Mouse (Mus musculus): ENCODE measurements around the gene Med12l. TPM values are rescaled to one million over a fixed set of nuclear protein-coding genes. Genes with fewer than 3 reads are reported as not detected.
A peak's percentile ranks its signal among the peaks of the same experiment; 100 is the strongest.
"Not testable (repeated sequence)": the region's sequence is repeated elsewhere in the genome, so short reads cannot be mapped to it uniquely, and the experiment has no call there.

Gene Med12l
- total RNA-seq, 2 experiments from 2014 or later: 21.7 TPM

DNA sequence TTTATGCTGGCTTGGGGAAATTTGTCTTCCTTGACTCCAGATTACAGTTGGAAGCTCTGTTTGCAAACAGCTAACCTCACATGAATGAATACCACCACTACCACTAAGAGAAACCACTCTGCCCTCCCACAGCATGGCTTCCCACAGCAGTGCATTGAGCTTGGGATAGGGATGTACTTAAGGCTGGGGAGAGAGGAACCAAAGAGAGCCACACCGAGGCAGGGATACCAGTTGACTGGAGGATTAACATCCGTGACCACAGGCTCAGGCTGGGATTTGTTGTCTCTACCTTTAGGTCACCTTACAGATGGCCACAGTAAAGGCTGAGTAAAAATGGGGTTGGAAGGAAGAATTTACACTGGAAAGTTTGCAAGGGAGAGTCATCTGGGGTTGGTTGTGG is 16.6 kb downstream of the Med12l start:
- DNase-seq (ENCODE audit: low spot score in 2 of 2): no peak

DNA sequence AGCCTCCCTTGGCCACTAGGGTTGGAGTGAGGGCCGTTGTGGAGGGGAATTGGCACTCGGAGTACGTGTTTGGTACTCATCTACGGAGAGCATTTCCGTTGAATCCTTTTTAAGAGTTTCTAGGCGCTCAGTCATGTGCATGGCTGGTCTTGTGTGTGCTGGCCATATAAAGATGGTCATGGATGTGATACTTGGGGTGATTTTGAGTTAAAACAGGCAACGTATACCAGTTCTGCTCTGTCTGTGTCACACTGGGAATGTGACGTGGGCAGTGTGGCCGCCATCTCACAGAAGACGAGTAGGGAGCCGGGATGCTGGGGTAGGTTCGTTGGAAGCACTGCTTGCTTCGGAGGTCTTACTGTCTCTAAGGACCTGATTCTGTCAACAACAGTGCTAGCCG is 17.3 kb downstream of the Med12l start:
- DNase-seq (ENCODE audit: low spot score in 2 of 2): no peak

DNA sequence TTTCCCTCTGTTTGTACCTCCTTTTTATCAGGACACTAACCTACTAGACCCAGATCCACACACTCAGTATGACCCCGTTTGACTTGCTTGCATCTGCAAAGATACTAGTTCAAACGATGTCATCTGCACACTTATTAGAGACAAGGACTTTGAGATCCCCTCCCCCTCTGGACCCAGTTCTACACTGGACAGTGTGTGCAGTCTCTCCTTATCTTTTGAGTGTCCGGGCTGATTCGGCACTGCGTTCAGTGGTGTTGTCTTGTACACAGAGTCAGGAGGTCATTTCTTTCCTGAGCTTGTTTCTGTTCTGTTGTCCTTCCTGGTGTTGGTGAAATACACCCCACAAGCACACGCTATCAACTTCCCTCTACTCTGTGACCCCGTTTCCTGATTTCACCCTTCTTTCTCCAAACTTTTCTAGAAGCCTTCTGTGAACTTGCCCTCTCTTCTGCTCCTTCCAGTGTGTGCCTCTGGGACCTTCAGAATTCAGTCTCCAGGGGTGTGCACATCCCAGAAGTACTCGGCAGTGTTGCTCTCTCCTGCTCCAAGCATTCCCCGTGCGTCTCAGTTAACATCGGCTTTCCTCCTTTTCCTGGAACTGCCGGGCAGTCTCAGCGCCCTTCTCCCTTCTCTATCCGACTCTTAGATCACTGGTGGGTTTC is 19.0 kb downstream of the Med12l start:
- DNase-seq (ENCODE audit: low spot score in 2 of 2): no peak

DNA sequence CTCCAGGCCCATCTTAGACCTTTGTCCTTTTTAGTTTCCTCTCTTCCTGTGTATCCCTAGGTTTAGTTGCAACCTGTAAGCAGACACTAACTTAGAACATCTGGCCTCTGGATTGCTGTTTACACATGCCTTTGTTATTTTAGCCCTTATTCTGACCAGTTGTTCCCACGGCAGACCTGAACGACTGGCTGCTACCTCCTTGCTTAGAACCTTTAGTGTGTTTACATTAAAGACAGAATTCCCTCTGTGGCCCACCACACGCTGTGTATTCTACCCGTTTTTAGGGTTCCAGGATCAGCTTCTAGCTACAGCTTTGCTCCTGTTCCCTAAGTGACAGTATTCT is 19.5 kb downstream of the Med12l start:
- DNase-seq (ENCODE audit: low spot score in 2 of 2): no peak

DNA sequence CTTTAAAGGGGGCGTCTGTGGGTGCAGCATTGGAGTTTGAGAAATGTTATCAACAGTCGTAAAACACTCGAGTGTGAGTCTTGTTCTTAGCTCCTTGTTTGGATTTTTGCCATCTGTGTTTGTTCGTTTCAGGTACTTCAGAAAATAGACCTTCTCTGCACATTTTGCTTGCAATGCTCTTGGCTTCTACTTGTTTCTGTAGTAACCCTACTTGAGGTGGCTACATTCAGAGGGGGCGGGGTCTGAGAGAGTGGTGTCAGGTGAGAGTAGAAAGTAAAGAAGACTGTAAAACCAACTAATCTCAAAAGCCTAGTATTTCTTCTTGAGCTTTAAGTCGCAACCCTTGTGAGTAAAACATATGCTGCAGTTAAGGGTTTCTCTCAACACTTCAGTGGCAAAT is 23.1 kb downstream of the Med12l start:
- no peak for DNase-seq (ENCODE audit: low spot score in 2 of 2)

DNA sequence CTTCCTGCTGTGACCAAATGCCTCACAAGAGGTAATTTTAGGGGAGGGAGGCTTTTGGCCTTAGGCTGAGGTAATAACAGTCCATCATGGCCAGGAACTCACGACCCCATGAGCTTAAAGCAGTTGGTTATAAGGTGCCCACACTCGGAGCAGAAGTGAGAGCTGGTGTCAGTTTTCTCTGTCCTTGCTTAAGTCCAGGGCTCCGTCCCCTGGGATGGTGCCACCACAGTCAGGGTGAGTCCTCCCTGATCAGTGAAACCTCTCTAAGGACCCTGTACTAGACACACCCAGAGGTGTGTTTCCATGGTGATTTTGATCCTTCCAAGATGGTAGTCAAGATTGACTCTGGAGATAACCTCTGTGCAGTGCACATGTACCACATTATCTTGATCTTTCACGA is 25.4 kb downstream of the Med12l start:
- DNase-seq (ENCODE audit: low spot score in 2 of 2): no peak

DNA sequence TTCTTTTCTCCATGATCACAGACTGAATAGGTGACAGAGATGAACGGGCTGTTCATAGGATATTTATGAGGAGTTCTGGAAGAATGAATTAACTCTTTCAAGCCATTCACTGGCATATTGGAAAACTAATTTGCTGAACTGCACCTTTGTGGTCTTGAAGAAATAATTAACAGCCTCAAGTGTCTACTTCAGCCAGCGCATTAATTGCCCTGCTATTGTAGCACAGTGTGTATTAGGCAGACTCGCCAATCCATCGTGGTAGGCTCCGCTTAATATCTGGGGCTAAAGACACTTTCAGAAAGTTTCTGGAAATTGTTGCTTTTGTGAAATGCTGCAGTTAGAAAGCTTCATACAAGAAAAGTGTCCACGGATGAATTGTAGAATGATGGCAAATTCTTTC is 35.9 kb downstream of the Med12l start:
- no peak for DNase-seq (ENCODE audit: low spot score in 2 of 2)

DNA sequence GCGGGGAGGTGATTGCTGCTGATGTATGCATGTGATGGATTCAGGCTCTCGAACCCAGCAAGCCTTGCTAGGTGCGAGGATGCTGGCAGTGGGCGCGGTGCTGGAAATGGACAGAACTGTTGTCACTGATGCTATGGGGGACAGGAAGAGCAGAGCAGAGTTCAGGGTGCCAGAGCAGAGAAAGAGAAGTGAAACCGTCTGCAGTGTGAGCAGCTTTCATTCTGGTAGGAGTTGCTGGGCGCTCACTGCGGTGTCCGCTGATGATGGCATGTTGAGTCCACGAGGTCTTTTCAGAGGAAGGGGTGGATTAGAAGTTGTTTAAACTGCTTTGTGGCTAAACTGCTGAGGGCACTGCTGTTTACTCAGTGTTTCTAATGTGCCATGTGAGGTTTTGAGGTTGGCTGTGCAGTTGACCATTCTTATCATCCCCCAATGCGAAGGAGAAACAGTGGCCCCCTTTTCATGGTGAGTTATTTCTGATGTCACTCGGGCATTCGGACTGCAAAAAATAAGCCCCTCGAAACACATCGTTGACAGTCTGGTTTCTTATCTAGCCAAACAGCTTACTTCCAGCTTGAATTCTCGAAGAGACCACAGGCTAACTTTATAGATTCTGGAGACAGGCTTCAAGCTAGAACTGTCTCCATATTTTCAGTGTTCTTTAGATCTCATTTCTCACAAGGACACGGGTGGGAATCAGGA is 49.4 kb downstream of the Med12l start:
- no peak for DNase-seq (ENCODE audit: low spot score in 2 of 2)

DNA sequence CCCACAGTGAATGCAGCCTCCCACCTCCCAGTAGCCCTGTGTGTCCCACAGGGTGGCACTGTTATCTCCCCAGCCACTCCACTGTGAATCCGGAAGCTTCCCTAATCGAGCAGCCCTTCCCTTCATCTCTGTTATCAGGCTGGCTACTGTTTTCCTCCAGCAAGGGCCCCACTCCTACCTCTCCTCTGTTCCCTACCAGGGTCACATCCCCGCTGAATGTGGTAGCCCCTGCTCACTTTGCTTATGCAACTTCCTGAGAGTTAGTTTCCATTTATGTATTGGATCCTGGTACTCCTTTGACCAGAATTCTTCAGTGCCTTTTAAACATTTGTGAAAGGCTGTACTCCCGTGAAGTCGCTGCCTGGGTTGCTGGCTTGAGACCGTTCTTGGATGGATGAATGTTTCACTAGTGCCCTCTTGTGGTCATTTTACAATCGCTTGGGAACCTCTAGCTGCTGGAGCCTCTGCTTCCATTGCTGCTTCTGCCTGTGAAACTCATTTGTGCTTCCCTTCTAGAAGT is 53.5 kb downstream of the Med12l start:
- peak in 1 of 2 experiments; percentile 25 for DNase-seq (ENCODE audit: low spot score in 2 of 2)

DNA sequence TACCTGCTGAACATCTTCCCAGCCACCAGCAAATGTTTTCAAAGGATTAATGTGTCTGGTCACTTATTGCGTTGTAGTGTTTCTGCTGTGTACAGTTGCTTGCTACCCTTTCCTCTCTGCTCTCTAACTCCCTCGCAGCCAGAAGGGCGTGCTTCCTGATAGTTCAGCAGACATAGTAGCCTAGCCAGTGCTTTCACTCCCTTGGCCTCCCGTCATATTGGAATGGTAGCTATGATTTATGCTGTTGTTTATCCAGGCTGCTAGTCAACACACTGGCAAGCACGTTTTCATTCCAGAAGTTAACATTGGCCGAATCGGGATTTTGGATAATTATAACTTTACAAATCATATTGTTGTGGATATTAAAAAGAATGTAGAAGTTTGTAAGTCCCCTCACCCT is 54.5 kb downstream of the Med12l start:
- no peak for DNase-seq (ENCODE audit: low spot score in 2 of 2)

DNA sequence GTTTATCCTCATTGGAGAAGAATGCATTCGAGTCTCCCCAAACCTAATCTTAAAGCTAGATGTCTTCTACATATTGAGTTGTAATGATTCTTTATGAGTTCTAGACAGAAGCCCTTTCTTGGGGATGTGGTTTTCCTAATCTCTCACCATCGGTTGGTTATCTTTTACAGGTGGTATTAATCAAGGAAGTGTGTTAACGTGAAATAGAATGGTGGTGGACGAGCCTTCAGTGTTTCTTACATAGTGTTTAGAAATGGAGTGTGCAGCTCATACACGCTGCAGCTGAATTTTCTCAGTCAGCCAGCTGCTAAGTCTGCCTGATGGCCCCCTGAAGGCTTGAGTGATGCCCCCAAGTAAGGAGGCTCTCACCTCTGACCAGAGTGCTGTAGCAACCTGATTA is 56.5 kb downstream of the Med12l start:
- DNase-seq (ENCODE audit: low spot score in 2 of 2): no peak

DNA sequence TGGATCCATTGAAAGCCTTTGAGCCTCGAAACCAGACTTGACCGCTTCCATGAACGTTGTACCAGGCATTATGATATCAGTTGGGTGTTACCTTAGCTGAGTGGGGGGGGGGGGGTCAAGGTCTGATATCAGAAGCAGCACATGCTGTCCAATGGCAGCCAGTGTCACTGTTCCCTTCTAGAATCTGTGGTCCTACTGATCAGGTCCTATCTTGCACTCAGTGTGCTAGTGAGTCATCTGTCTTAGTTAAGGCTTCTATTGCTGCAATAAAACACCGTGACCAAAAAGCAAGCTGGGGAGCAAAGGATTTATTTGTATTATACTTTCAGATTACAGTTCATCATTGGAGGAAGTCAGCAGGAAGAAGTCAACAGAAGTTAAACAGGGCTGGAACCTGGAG is 57.8 kb downstream of the Med12l start:
- no peak for DNase-seq (ENCODE audit: low spot score in 2 of 2)

DNA sequence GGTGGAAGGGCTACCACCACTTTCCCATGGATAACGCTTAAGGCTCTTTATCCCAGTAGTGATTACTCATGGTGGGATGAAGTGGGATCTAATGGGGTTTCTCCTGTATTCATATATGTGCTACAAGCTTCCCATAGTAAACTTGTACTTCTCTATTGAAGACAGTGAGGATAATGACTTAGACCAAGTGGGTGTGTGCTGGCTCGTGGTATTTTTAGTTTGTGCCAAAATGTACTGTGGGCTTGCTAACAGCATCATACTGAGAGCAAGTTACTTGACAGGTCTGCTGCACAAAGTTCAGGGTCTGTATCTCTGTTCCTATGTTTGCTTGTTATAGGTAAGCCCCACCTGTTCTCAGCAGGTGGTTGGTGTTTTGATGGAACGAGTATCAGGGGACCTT is 60.3 kb downstream of the Med12l start:
- DNase-seq (ENCODE audit: low spot score in 2 of 2): no peak

DNA sequence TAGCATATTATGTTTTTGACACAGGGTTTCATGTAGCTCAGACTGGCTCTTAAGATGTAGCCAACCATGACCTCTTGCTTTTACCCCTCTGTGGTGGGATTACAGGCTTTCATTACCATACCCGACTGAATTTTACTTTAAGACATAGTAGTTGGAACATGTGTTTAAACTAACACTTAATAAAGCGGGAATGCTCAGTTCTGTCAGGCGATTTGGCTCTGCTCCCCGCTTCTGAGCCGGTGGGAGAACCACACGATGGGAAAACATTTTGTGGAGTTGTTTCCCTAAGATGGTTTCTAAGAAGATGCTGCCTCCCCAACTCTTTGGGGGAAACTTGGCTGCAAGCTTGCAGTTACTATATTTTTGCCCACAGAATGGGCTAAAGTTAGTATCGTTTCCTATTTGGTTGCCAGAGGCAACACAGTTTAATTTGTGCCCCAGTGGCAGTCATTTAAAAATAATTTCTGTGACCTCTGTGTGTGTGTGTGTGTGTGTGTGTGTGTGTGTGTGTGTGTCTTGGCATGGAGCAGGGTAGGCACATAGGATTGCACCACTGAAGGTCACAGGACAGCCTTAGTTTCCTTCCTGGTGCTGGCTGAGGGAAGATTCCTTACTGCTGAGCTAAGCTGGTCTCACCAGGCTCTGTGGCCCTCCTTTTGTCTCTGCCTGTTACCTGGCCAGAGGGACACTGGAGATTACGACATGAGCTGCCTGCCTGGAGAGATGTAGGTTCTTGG is 61.1 kb downstream of the Med12l start:
- no peak for DNase-seq (ENCODE audit: low spot score in 2 of 2)

DNA sequence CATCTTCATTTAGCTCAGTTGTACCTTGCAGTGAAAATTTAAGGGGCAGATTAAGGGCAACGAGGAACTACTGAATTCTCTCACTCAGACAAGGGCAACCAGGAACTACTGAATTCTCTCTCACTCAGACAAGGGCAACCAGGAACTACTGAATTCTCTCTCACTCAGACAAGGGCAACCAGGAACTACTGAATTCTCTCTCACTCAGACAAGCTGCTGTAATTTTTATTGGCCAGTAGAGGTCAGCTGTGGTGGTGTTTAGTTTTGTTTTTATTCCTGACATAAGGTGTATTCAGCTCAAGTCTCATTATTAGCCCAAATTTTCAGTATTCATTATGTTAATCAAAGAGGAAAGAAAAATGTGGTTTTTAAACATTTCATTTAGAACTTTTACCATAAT is 63.4 kb downstream of the Med12l start:
- DNase-seq (ENCODE audit: low spot score in 2 of 2): not testable (repeated sequence)

DNA sequence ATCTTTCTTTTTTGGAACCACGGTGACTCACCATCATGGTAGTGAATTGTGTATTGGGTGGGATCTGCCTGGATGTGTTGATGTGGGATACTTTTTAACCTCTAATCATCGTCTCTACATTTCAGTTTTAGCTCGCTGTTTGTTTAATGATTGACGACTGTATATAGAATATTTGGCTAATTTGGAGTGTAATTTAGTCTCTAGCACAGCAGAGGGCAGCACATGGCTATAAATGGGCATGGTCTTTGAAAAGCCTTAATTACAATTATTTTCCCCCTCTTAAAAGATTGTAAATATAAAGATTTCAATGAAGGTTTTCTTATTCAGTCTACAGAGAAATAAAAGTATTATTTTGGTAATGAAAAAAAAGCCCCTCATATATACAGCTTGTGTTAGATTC is 71.7 kb downstream of the Med12l start:
- no peak for DNase-seq (ENCODE audit: low spot score in 2 of 2)

DNA sequence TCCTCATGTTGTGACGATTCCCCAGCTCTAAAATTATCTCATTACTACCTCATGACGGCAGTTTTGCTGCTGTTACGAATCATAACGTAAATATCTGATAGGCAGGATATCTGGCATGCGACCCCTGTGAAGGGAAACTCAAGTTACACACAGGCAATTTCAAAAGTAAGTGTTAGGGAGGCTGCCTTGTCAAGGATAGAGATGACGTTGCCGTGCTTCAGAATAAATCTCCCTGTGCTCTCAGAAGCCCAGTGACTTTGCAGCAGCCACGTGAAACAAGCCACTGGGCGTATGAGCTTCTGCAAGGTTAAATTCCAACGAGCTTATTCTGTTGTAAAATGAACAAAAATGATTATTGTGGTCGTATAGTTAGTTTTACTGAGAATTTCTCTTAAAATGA is 73.0 kb downstream of the Med12l start:
- DNase-seq (ENCODE audit: low spot score in 2 of 2): no peak

DNA sequence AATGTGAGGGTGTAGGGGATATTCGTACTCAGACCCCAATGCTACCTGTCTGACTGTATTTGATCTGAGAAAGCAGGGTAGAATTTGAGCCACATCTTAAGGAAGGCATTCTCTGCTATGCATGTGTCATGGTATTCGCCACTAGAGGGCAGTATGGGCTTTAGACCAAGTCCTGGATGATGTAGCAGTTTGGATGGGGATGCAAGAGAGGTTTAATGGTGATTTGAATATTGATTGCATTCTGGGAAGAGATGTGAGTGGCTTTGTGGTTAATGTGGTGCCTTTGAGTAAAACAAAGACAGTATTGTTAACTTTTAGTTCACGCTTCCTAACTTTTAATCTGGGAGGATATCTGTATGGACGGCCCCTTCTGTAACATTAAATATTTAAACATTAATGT is 73.7 kb downstream of the Med12l start:
- DNase-seq (ENCODE audit: low spot score in 2 of 2): no peak

DNA sequence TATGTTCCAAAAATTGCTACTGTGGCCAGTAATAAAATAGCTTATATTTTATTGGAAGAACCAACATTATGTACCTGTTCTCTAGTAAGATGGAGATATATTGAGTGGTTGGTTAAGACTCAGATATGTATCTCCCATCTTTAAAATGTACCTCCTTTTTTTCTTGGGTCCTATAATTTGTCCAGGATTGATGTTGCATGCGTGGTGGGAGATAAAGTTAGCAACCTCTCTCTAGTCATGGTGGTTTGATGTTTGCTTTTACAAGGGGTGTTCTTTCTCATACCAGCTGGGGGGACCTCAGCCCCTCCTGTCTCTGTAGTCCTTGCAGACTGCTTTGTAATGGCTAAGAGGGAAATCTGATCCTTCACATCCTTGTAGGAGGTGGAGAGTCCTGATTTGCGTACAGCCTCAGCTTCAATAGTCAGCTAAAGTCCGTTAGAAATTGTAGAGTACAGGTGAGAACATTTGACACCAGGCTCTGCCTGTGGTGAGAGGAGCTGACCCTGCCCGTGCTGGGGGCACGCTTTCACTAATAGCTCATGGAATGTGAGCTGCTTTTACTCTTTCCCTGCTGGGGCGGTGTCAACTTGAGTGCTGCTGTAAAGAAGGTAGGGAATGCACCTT is 74.8 kb downstream of the Med12l start:
- no peak for DNase-seq (ENCODE audit: low spot score in 2 of 2)

DNA sequence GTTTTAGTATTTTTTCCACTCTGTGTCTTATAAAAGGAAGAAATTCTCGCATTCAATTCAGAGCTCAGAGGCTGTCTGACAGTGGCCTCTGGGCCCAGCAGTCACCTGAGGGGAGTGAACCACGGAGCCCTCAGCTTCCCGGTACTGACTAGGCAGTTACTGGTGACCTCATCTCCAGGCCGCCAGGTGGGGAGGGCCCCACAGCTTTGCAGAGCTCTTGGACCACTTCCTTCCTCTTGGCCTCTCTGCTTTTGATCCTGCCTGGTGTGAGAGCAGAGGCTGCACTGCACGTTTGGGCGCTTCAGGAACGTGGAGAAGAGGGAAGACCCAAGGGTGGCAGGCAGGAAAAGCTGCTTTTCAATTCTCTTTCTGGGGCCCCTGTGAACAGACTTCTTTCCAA is 75.3 kb downstream of the Med12l start:
- DNase-seq (ENCODE audit: low spot score in 2 of 2): no peak

DNA sequence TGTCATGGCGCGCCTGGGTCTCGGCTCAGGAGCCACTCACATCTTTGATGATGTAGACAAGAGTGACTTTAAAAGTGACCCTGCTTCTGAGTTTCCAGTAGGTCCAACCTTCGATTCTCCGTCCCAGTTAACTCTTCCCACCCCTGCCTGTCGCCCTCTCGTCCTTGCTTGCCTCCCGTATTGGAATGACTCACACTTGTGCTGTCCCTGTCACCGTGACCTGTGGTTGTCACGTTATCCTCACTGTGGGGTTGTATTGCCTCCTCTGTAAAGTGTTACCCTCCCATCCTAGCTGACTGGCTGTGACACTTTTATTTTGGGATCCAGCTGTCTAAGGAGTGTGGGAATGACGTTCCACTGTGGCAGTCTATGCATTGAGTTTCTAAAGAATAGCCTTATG is 87.1 kb downstream of the Med12l start:
- no peak for DNase-seq (ENCODE audit: low spot score in 2 of 2)

DNA sequence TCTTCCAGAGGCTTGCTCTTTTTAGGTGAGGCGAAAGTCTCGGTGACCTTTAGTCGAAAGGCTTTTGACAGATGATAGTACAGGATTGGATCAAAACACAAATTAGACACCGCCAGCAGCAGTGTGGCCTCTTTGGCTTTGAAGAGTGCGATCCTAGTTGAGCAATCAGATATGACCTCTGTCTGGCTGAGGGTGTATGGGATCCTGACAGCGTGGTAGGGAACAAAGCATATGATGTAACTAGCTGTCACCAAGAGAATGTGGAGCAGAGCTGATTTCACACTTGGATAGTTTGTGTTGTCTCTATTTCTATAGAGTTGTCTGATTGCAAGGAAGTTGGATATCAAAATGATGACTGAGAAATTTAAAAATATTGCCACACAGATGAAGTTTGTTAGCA is 91.8 kb downstream of the Med12l start:
- DNase-seq (ENCODE audit: low spot score in 2 of 2): no peak

Measured in adrenal gland, postnatal 4 days (tissue).